Mouse (Mus musculus): ENCODE measurements at regions not wholly inside any gene's neighbourhood (a gene's known extent, or its start where the extent isn't known, plus 50 kb on each side); places are given as distances from the start of the nearest gene placed in this dataset.

DNA sequence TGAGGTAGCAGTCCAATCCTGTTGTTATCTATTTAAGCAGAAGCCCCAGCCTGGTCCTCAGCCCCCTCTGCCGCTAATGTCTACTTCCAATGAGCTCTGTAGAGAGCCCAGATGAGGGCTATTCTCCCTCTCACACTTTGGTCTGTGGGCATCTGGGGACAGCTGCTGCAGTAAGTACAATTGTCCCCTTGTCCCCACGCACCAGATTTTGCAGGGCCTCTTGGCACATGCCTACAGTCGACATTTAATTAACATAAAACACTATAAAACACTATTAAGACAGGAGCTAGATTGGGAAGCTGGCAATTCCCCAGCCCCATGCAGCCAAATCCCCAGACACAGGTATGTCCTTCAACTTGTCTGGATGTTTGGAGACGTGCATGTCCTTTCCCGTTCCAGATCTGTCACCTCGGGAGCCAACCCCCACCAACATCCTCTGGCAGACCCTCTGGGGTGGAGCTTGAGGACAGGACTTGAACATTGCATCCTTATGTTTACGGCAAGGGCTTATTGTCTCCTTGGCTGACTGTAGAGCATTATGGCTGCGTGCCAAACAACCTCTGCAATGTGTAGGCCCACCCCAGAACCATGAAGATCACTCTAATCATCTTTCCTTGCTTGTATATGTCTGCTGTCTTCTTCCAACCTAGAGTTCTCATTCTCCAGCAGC is 251.3 kb upstream of the Rora start:
- DNase-seq, result peak; percentile 3 to 8

DNA sequence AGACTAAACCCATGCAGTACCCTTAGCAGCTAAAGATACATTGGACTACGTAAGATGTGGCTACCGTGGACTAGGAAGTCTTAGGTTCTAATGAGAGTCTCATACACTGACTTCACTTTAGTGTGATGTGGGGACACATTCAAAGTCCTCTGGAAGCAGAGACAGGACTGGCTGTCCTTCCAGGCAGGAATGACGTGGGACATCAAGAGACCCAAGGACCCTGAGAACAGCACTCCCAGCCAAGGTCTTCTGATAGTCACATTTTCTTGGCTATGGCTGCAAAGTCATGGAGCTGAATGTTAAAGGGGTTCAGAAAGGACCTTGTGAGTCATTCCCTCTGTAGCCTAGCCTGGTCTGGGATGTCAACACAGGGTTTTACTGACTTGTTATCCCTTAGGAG is 250.6 kb upstream of the Rora start:
- 90% methylated on average over 3 of the region's 3 CpGs for WGBS
- no peak for DNase-seq
- Histone ChIP-seq H3K4me3 (replicated peaks; ENCODE audit: insufficient read depth, low read depth, low read length) (no peak overlapping the region), H3K27ac (ENCODE audit: insufficient read depth, low read length) (no peak overlapping the region), H3K27me3 (ENCODE audit: control insufficient read depth, insufficient read depth, low read length) (no peaks in the 10 kb centered on the region), H3K4me1 (ENCODE audit: control insufficient read depth, insufficient read depth, low read length) (peaks cover 26% of the 10 kb centered on the region)
- TF ChIP-seq POLR2A (IDR thresholded peaks at IDR 0.05; ENCODE audit: borderline replicate concordance, insufficient read depth, low read length) (no peak), CTCF (IDR thresholded peaks at IDR 0.05; ENCODE audit: borderline replicate concordance, insufficient read depth, low read depth, low read length) (no peak)

More for the DNA sequence above, 251.3 kb upstream of the Rora start:
- TF ChIP-seq CTCF (IDR thresholded peaks at IDR 0.05; ENCODE audit: borderline replicate concordance, insufficient read depth, low read depth, low read length) (no peak), POLR2A (IDR thresholded peaks at IDR 0.05; ENCODE audit: borderline replicate concordance, insufficient read depth, low read length) (no peak)
- Histone ChIP-seq H3K4me1 (ENCODE audit: control insufficient read depth, insufficient read depth, low read length) (peaks cover 26% of the 10 kb centered on the region), H3K27ac (ENCODE audit: insufficient read depth, low read length) (no peak overlapping the region), H3K27me3 (ENCODE audit: control insufficient read depth, insufficient read depth, low read length) (no peaks in the 10 kb centered on the region), H3K4me3 (replicated peaks; ENCODE audit: insufficient read depth, low read depth, low read length) (no peak overlapping the region)
- WGBS, result 54% methylated on average over 8 of the region's 8 CpGs

DNA sequence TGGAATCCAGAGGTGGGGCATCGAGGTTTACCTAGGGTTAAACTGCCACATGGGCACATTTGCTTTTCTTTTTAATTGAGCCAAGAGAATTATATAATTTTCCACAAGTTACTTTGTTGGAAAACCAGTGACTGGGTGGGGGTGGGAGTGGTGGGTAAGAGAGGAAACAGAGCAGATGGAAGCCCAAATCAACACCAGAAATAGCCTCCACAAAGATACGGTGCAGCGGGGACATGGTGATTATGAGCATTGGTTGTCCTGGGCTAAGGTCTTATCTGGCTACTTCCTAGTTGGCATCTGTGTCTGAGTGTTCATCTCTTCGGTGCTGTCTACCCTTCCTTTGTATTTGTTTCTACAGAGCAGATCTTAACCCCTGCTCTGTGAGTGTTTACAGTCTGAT is 250.1 kb upstream of the Rora start:
- Histone ChIP-seq H3K27me3 (ENCODE audit: control insufficient read depth, insufficient read depth, low read length) (no peaks in the 10 kb centered on the region), H3K27ac (ENCODE audit: insufficient read depth, low read length) (no peak overlapping the region), H3K4me1 (ENCODE audit: control insufficient read depth, insufficient read depth, low read length) (peaks cover 26% of the 10 kb centered on the region), H3K4me3 (replicated peaks; ENCODE audit: insufficient read depth, low read depth, low read length) (no peak overlapping the region)
- no peak for TF ChIP-seq POLR2A (IDR thresholded peaks at IDR 0.05; ENCODE audit: borderline replicate concordance, insufficient read depth, low read length)
- no peak for DNase-seq
- WGBS, result 71% methylated on average over 4 of the region's 4 CpGs

DNA sequence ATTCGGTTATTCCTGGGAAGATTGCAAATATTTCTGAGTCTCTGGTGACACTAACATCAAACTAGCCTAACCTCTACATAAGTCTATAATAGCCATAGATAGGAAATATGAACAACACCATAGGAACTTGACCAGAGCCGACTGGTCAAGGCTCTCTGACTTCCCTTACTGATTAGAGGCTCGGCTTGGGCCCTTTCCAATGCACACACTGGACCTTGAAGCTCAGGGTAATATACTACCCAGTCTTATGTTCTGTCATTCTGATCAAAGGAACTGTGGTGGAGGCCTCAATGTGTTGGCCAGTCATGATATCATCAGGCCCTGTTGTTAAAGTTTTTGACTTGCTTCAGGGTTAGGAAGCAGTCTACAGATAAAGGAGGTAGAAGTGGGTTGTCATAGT is 243.8 kb upstream of the Rora start:
- no peaks in the 10 kb centered on the region for H3K27me3 ChIP-seq (ENCODE audit: control insufficient read depth, insufficient read depth, low read length)
- no peak overlapping the region for H3K27ac ChIP-seq (ENCODE audit: insufficient read depth, low read length)
- TF ChIP-seq CTCF (IDR thresholded peaks at IDR 0.05; ENCODE audit: borderline replicate concordance, insufficient read depth, low read depth, low read length) (no peak), POLR2A (IDR thresholded peaks at IDR 0.05; ENCODE audit: borderline replicate concordance, insufficient read depth, low read length) (no peak)
- H3K4me1 ChIP-seq (ENCODE audit: control insufficient read depth, insufficient read depth, low read length), result no peaks in the 10 kb centered on the region
- no peak overlapping the region for H3K4me3 ChIP-seq (replicated peaks; ENCODE audit: insufficient read depth, low read depth, low read length)
- DNase-seq, result no peak
- WGBS, result 92% methylated on average over 3 of the region's 3 CpGs

DNA sequence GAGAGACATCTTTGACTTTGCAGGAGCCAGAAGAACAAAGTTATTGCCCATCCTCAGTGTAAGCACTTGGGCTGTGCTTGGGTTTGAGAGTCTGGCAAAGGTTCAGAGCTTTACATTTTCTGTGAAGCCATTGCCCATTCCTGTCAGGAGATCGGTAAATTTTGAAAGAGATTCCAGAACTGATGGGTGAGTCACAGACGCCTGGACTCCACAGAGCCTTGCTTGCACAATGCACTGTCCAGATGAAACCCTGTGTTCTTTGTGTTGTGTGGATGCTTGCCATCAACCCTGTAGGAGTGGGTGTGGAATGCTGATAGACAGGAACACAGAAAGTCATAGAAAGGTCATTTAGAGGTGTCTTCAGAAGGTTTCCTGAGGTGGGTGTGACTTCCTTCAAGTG is 227.3 kb upstream of the Rora start:
- no peaks in the 10 kb centered on the region for H3K27me3 ChIP-seq (ENCODE audit: control insufficient read depth, insufficient read depth, low read length)
- no peak for TF ChIP-seq CTCF (IDR thresholded peaks at IDR 0.05; ENCODE audit: borderline replicate concordance, insufficient read depth, low read depth, low read length)
- no peak for TF ChIP-seq POLR2A (IDR thresholded peaks at IDR 0.05; ENCODE audit: borderline replicate concordance, insufficient read depth, low read length)
- H3K27ac ChIP-seq (ENCODE audit: insufficient read depth, low read length), result no peak overlapping the region
- H3K4me3 ChIP-seq (replicated peaks; ENCODE audit: insufficient read depth, low read depth, low read length), result no peak overlapping the region
- H3K4me1 ChIP-seq (ENCODE audit: control insufficient read depth, insufficient read depth, low read length), result no peaks in the 10 kb centered on the region
- no peak for DNase-seq
- 50% methylated on average over 2 of the region's 2 CpGs for WGBS

DNA sequence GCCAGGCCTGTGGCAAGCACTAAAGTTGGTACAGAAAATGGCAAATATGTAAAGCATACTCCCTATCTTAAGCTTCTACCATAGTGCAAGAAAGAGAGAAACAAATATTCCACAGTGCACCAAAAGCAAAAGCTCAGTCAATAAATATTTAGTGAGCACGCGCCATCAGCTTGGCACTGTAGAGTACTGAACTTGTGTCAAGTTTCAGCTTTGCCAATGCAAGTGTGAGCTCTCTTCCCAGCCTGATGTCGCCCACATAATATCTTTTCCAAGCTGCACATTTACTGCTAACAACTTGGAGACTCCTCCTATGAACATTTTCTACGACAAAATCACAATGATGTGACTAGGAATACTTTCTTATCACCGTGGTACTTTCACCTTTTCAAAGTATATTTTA is 190.8 kb upstream of the Rora start:
- Histone ChIP-seq H3K27me3 (ENCODE audit: control insufficient read depth, insufficient read depth, low read length) (no peaks in the 10 kb centered on the region), H3K4me1 (ENCODE audit: control insufficient read depth, insufficient read depth, low read length) (no peaks in the 10 kb centered on the region), H3K4me3 (replicated peaks; ENCODE audit: insufficient read depth, low read depth, low read length) (no peak overlapping the region), H3K27ac (ENCODE audit: insufficient read depth, low read length) (no peak overlapping the region)
- whole genome bisulfite sequencing, result 77% methylated on average over 5 of the region's 5 CpGs
- DNase-seq, result no peak
- TF ChIP-seq POLR2A (IDR thresholded peaks at IDR 0.05; ENCODE audit: borderline replicate concordance, insufficient read depth, low read length) (no peak), CTCF (IDR thresholded peaks at IDR 0.05; ENCODE audit: borderline replicate concordance, insufficient read depth, low read depth, low read length) (no peak)

DNA sequence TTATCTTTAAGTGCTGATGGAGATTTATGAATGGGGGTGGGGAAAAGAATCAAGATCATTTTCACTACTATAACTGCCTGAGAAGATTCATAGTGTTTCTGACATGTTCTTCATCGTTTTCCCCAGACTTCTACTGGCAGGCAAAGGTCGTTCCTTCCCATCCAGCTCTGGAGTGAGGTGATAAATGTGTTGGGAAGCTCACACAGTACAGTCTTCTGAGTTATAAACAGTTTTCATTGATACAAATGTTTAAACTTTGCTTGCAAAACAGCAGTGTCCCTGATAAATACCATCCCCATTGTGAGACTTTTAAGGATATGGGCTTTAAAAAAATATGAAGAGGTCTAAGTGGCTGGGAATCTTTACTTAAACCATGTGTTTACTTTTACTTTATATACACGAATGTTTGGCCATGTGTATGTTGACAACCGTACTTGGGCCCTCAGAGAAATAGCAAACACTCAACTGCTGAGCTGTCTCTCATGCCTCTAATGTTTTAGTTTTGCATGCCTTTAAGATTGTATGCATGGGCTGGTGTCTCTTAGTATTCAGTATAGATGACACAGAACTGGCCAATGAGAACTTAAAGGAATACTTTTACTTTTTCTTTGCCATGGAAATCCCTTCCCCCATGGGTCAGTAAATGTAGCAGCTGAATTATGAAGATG is 189.8 kb upstream of the Rora start:
- no peaks in the 10 kb centered on the region for H3K4me1 ChIP-seq (ENCODE audit: control insufficient read depth, insufficient read depth, low read length)
- DNase-seq, result no peak
- no peak overlapping the region for H3K4me3 ChIP-seq (replicated peaks; ENCODE audit: insufficient read depth, low read depth, low read length)
- 85% methylated on average over 4 of the region's 4 CpGs for WGBS
- no peak for TF ChIP-seq POLR2A (IDR thresholded peaks at IDR 0.05; ENCODE audit: borderline replicate concordance, insufficient read depth, low read length)
- TF ChIP-seq CTCF (IDR thresholded peaks at IDR 0.05; ENCODE audit: borderline replicate concordance, insufficient read depth, low read depth, low read length), result no peak
- no peak overlapping the region for H3K27ac ChIP-seq (ENCODE audit: insufficient read depth, low read length)
- H3K27me3 ChIP-seq (ENCODE audit: control insufficient read depth, insufficient read depth, low read length), result no peaks in the 10 kb centered on the region

DNA sequence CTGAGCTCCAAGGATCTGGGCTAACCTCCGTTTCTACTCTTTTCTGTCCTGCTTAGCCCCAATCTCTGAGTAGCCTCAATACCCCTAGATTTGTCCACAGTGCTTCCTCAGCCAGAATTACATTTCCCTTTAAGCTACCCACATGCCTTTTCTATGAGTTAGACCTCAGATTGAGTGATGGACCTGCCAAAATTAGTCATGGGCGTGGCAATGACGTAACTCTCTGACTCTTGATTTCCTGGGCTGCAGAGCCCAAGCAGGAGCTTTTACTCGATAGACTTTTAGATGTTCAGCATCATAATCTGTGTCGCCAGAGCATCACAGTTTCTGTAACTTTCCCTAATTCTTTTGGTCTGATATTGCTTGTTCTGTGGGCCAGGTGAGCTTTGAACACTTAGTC is 186.9 kb upstream of the Rora start:
- no peaks in the 10 kb centered on the region for H3K27me3 ChIP-seq (ENCODE audit: control insufficient read depth, insufficient read depth, low read length)
- 85% methylated on average over 5 of the region's 5 CpGs for WGBS
- no peak overlapping the region for H3K27ac ChIP-seq (ENCODE audit: insufficient read depth, low read length)
- TF ChIP-seq CTCF (IDR thresholded peaks at IDR 0.05; ENCODE audit: borderline replicate concordance, insufficient read depth, low read depth, low read length) (no peak), POLR2A (IDR thresholded peaks at IDR 0.05; ENCODE audit: borderline replicate concordance, insufficient read depth, low read length) (no peak)
- H3K4me1 ChIP-seq (ENCODE audit: control insufficient read depth, insufficient read depth, low read length), result no peaks in the 10 kb centered on the region
- no peak overlapping the region for H3K4me3 ChIP-seq (replicated peaks; ENCODE audit: insufficient read depth, low read depth, low read length)
- no peak for DNase-seq
